Mouse (Mus musculus): ENCODE measurements around the gene Gucy1a1.

- no peak for TF ChIP-seq CTCF (IDR thresholded peaks at IDR 0.05)
- peak; percentile 75 for TF ChIP-seq POLR2A (IDR thresholded peaks at IDR 0.05; ENCODE audit: insufficient read depth, low read depth, low read length)
- no peak for TF ChIP-seq EP300 (IDR thresholded peaks at IDR 0.05; ENCODE audit: insufficient read depth, low read depth, low read length)
Measured at GRCm38 (mm10) chr3:82145126-82145901, at the start of gene Gucy1a1.
